Mouse (Mus musculus) thymus, adult 2 months (tissue): ENCODE measurements around the gene Hkdc1.
A peak's percentile ranks its signal among the peaks of the same experiment; 100 is the strongest.

ENCODE experiments used
- CTCF ChIP-seq: fragments of 200-500 bp; IDR thresholded peaks from 2 replicates; pipeline ENCODE4 v1.5.1; 2012; ENCODE audit warnings: mild to moderate bottlenecking, control low read depth, low read length, moderate library complexity, borderline replicate concordance; ENCODE audit not compliant: control insufficient read depth, poor library complexity, insufficient read depth; ENCODE audit errors: extremely low read depth
- POLR2A ChIP-seq: fragments of 200-500 bp; IDR thresholded peaks from 2 replicates; pipeline ENCODE4 v1.6.1; 2012; ENCODE audit warnings: mild to moderate bottlenecking, low read length, control low read depth, moderate library complexity; ENCODE audit not compliant: control insufficient read depth, poor library complexity, insufficient read depth; ENCODE audit errors: extremely low read depth

GRCm38 (mm10) chr10:62340095-62340731 lies 82.1 kb downstream of the Hkdc1 start:
- peak; percentile 42; the same call in 1 of the 2 replicates for TF ChIP-seq CTCF
- peak; percentile 60; the same call in 1 of the 2 replicates for TF ChIP-seq POLR2A
